Mouse (Mus musculus) lung, adult 18-20 months (tissue): Measurements from ENCODE around the gene Popdc2.
"Not testable (repeated sequence)": the region's sequence is repeated elsewhere in the genome, so short reads cannot be mapped to it uniquely, and the experiment has no call there.

ENCODE experiments used
- DNase-seq, 2 experiments: peaks; one replicate each; pipeline ENCODE4 v3.0.0; 2022; ENCODE audit warnings: mixed read lengths in 2 of 2

Popdc2 gene

GRCm38 (mm10) chr16:38361933-38362332, at the start of gene Popdc2:
Gene Popdc2 (plus strand): TSS chr16:38362209.
- peak; percentile 31 to 39 for DNase-seq

GRCm38 (mm10) chr16:38318492-38318891, 43.5 kb upstream of the Popdc2 start:
- no peak for DNase-seq

GRCm38 (mm10) chr16:38319087-38319486, 42.9 kb upstream of the Popdc2 start:
- DNase-seq = no peak

DNA sequence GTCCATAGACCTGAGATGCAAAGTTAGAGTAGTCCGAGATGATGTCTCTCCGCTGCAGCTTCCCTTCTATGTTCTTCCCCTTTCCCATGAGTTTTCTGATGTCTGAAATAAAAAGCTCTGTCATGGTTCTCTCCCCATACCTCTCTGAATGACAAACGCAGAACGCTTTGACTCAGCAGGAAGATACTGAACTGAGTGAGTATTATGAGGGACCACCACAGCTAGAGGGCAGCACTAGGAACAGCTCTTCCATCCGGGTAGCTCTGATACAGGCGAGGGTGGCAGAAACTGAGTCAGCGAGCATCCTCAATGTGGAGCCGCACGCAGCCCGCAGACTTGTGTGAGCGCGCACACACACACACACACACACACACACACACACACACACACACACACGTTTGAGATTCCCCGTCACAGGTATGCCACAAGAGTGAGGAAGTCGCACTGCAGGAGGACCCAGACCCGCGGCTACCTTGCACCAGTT, 40.5 kb upstream of the Popdc2 start:
- DNase-seq = peak in 1 of 2 experiments; percentile 39

- no peak for DNase-seq
Measured at GRCm38 (mm10) chr16:38324311-38324710, 37.7 kb upstream of the Popdc2 start.

GRCm38 (mm10) chr16:38326778-38327397, 35.1 kb upstream of the Popdc2 start:
- no peak for DNase-seq

GRCm38 (mm10) chr16:38329340-38329739, 32.7 kb upstream of the Popdc2 start:
- DNase-seq = no peak

GRCm38 (mm10) chr16:38334431-38334830, 27.6 kb upstream of the Popdc2 start:
- no peak for DNase-seq

DNA sequence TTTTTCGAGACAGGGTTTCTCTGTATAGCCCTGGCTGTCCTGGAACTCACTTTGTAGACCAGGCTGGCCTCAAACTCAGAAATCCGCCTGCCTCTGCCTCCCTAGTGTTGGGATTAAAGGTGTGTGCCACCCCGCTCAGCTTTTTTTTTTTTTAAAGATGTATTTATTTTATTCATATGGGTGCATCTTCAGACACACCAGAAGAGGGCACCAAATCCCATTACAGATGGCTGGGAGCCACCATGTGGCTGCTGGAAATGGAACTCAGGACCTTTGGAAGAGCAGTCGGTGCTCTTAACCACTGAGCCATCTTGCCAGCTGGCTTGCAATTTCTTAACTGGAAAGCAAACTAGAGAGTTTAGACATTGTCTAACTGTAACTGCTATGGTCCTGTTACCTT, 23.9 kb upstream of the Popdc2 start:
- DNase-seq = not testable (repeated sequence)

- peak; percentile 79 to 87 for DNase-seq
Measured at GRCm38 (mm10) chr16:38341396-38342324, 20.3 kb upstream of the Popdc2 start, which contains the start of gene Maats1. Gene Maats1 (minus strand): TSS chr16:38342143.

DNA sequence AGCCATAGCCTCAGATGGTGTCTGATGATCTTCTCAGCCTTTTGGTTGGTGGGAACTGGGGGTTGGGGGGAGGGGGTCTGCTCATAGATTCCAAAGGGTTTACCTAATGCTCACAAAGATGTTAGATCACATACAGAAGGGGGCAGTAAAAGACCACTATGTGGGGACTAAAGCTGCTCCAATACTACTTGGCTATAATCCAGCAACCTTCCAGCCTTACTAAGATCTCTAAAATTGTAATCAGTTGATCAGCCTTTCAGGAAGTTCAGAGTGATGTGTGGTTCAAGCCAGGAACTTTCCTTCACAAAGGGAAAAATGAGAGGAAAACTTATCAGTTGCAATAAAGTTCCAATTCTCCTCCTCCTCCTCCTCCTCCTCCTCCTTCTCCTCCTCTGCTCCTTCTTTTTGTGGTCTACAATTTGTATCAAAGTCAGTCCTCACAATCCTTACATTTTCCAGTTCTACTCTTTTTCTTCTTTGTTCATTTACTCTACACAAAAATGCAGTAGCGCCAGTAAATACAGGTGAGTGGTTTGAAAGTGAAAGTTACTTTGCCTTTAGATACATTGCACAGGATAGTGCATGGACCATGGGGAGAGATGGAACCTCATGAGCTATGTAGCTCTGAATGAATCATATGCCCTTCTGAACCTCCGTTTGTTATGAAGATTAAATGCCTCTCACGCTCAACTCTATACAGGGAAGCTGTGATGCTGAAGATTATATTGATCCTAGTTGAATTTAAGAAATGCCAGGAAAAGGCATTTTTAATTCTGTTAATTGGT, 16.9 kb upstream of the Popdc2 start:
- no peak for DNase-seq

DNA sequence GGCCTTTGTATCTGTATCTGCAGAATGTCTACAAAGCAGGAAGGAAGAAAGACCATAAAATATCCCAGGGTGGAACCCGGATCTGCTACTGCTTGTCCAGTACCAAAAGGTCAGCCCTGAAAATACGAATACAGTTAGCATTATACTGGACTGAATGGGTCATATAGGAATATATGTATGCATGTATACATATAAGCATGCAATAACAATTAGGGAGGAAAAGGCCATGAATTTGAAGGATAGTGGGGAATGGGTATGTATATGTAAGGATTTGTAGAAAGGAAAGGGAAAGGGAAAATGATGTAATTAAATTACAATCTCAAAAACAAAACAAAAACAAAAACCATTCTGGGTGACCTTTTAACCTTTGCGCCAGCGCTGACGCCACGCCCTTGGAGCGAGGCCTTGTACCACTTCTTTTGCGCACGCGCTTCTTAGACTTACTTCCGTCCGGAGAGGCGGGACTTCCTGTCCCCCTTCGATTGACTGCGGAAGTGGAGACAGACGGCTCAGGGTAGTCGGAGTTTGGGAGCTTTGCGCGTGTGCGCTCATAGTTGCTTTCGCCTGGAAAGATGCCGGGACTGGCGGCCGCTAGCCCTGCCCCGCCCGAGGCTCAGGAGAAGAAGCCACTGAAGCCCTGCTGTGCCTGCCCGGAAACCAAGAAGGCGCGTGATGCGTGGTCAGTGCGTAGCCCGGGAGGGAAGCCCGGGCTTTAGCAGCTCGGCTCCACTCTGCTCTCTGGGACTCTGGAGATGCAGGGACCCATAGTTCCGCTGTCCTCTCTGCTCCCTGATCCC, 15.3 kb upstream of the Popdc2 start, which contains the start of the genes Cox17 and Gm21987:
Gene Cox17 (plus strand): TSS at position 463 of the 797 bp plus-strand sequence.
Gene Gm21987 (plus strand): TSS at position 512 of the 797 bp plus-strand sequence.
- DNase-seq = peak; percentile 95 to 97

GRCm38 (mm10) chr16:38347588-38347987, 14.4 kb upstream of the Popdc2 start:
- DNase-seq = no peak

DNA sequence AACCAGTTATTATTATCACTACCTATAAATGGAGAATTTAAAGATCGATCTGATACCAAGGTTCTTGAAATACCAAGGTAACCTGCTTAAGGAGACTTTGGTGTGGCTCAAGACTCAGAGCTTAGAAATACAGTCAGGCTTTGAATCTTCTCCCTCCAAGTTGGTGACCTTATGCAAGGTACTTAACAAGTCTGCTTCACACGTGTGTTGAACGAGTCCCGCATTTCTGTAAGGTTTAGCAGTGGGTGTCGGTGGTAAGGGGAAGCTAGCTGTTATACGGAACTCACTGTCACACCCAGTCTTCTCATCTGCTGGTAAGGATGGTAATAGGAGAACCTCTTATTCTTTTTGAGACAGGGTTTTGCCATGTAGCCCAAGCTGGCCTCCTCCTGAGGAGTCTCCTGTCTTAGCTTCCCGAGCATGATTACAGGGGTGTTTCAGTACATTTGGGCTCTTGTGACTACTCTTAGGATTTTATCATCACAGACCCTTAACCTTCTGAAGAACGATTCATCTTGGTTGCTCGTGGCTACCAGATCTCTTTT, 13.7 kb upstream of the Popdc2 start:
- no peak for DNase-seq

- DNase-seq = no peak
Measured at GRCm38 (mm10) chr16:38349881-38350280, 12.1 kb upstream of the Popdc2 start.

GRCm38 (mm10) chr16:38350361-38350855, 11.6 kb upstream of the Popdc2 start:
- peak; percentile 42 to 43 for DNase-seq

- DNase-seq = no peak
Measured at GRCm38 (mm10) chr16:38350939-38351338, 11.1 kb upstream of the Popdc2 start.

DNA sequence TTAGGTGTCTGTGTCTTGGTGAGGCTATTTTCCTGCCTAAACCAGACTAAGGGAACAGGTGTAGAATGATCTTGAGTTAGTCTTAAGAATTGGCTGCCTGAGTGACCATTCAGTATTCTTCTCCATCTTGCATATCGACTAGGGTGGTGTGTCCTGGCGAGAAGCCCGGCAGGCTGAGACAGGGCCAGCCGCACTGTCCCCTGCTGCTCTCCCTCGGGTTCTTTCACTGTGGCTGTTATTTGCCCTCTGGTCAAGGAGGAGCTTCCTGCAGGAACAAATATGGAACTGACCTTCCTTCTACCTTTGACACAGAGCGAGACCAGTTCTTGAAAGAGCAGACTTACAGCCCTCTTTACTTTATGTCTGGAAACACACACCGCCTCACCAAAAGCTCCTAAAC, 10.0 kb upstream of the Popdc2 start:
- DNase-seq = no peak

DNA sequence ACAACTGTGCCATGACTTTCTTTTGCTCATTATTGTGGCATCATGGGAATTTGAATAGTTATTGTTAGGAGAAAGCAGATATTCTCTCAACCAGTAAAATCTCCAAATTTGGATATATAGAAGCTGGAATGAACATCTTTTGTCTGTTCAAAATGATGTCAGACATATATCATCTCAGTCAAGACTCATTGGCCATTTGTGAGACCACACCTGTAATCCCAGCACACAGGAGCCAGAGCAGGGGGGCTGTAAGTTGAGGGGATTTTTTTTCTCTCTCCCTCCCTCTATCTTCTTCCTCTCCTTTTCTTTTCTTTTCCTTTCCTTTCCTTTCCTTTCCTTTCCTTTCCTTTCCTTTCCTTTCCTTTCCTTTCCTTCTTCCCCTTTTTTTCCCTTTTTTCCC, 9.2 kb upstream of the Popdc2 start:
- DNase-seq = no peak

GRCm38 (mm10) chr16:38353642-38354041, 8.4 kb upstream of the Popdc2 start:
- no peak for DNase-seq

DNA sequence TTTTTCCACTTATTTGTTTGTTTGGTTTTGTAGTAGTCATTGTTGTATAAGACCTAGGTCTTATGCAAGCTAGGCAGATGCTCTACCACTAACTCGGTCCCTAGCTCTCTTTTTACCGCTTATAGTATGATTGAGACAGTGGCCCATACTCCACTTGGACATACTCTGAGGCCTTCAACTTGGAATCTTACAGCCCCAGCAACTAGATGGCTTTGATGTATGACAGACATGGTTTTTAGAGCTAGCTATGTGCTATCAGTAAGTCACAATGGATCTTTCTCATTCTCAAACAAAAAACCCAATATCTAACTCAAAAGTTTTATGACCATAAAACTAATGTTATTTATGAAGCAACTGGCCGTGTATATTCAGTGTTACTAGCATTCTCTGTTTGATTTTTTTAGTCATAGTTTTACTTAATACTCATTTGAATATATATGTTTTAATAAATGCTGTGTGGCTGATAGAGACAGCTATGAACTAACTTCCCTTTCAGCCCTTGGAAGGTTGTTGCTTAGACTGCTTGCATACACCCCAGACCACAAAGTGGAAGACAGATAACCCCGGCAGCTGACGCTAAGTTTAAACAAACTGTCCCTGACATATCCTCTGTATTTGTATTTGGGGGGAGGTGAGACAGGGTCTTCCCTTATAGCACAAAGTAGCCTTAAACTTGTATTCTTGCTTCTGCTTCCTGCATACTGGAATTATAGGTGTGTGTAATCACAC, 7.7 kb upstream of the Popdc2 start:
- DNase-seq = no peak
